Mouse (Mus musculus) intestine, embryonic 15.5 days (tissue): Measurements from ENCODE around the gene Pmepa1. TPM values are rescaled to one million over a fixed set of nuclear protein-coding genes. Genes with fewer than 3 reads are reported as not detected.

Experiments
- ATAC-seq: fragments of 200-750 bp; cut with Nextera tagmentation; 2 replicates; pipeline ENCODE4 v1.8.0; 2017; ENCODE audit warnings: moderate TSS enrichment, moderate library complexity
- H3K27ac ChIP-seq: fragments of 300-500 bp; sonication (generic); 2 replicates; pipeline ENCODE4 v1.5.1; 2015; ENCODE audit warnings: mild to moderate bottlenecking, inconsistent platforms
- H3K27me3 ChIP-seq: fragments of 300-500 bp; sonication (generic); replicated peaks from 2 replicates; pipeline ENCODE4 v1.6.1; 2015; ENCODE audit warnings: inconsistent platforms
- H3K36me3 ChIP-seq: fragments of 300-500 bp; sonication (generic); 2 replicates; pipeline ENCODE4 v1.6.1; 2015; ENCODE audit warnings: inconsistent platforms
- H3K4me1 ChIP-seq: fragments of 300-500 bp; sonication (generic); replicated peaks from 2 replicates; pipeline ENCODE4 v1.6.1; 2015; ENCODE audit warnings: inconsistent platforms
- H3K4me2 ChIP-seq: fragments of 300-500 bp; sonication (generic); replicated peaks from 2 replicates; pipeline ENCODE4 v1.6.1; 2015; ENCODE audit warnings: mild to moderate bottlenecking, inconsistent platforms
- H3K4me3 ChIP-seq: fragments of 300-500 bp; sonication (generic); replicated peaks from 2 replicates; pipeline ENCODE4 v1.5.1; 2015; ENCODE audit warnings: inconsistent platforms
- H3K9ac ChIP-seq: fragments of 300-500 bp; sonication (generic); 2 replicates; pipeline ENCODE4 v1.6.1; 2015; ENCODE audit warnings: inconsistent platforms
- H3K9me3 ChIP-seq: fragments of 300-500 bp; sonication (generic); 2 replicates; pipeline ENCODE4 v1.6.1; 2016; ENCODE audit warnings: inconsistent platforms
- WGBS: fragments of 180-500 bp; shearing (Covaris S2); methylation state at CpG from one replicate; pipeline ENCODE4 v1.1.7; 2015; 5-methylcytosine and 5-hydroxymethylcytosine counted together
- polyA plus RNA-seq: library from polyadenylated mRNA; unstranded; fragments of >200 nt; fragmentation: Nextera tagmentation; extraction: Ambion mirVana; gene quantifications from 2 replicates; pipeline ENCODE4 v1.2.1, GENCODE M21; 2015

Pmepa1 gene
- polyA plus RNA-seq, 1 experiment from 2014 or later, result 5.6 TPM

GRCm38 (mm10) chr2:173232065-173232765 is 44.1 kb downstream of the Pmepa1 start:
- Histone ChIP-seq H3K4me1 (peaks cover 64% of the 10 kb centered on the region), H3K4me3 (no peak overlapping the region), H3K27ac (no peak overlapping the region), H3K36me3 (peaks cover 34% of the 10 kb centered on the region), H3K9me3 (no peaks in the 10 kb centered on the region), H3K9ac (no peak overlapping the region), H3K4me2 (no peak overlapping the region), H3K27me3 (no peaks in the 10 kb centered on the region)
- peak; percentile 13; the same call in 1 of the 2 replicates for ATAC-seq
- 77% methylated on average over 22 of the region's 22 CpGs for WGBS

DNA sequence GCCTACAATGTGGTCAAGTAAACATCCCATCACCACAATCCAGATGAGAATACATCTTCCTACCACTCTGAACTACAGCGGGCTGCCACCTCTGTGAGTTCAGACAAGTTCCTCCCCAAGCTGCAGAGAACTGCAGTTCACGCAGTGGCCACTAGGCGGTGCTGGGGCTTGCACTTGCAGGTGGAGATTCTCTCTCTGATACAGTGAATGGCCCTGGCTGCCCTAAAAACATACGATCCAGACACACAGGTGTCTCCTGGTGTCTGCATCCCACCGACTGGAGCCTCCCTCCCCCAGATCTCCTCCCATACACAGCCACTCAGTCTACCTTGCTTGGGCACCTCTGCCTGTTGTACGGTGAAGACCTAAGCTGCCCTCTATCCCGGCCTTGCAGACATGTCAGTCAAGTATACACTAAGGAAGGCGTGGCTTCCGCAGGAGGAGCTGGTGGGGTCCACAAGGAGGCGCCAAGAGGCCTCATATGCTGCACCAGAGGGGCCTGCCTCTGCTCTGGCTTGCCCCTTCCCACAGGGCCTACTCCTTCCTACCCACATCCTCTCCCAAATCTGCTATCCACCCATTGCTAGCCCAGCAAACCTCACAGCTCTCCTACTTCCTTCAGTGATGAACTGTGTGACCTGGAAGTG is 46.6 kb downstream of the Pmepa1 start:
- Histone ChIP-seq H3K9me3 (no peaks in the 10 kb centered on the region), H3K4me2 (peak overlapping the region; percentile 33; the same call in 1 of the 2 replicates), H3K9ac (no peak overlapping the region), H3K4me3 (no peak overlapping the region), H3K36me3 (peaks cover 34% of the 10 kb centered on the region), H3K27me3 (no peaks in the 10 kb centered on the region), H3K27ac (0 out of 2 replicates have a peak overlapping the region, but pooled peaks have one; percentile 4), H3K4me1 (peaks cover 52% of the 10 kb centered on the region)
- ATAC-seq, result peak; percentile 79
- 8% methylated on average over 10 of the region's 10 CpGs for WGBS

DNA sequence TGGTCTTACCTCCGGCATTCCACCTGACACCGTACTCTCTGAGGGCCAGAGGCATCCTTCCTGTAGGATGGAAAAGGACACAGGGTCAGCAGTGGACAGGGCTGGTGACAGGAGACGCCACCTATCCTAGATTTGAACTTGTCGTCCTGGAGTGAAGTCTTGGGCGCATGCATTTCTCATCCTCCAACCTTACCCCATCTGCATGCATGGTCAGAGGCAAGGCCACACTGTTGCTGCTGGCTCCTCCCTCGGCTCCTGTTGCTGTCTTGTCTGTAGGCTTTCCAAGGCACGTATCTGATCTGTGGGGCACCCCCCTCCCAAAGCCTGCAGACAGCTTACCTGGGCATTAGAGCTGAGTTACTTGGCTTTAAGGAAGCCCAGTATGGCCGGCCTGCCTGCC is 47.8 kb downstream of the Pmepa1 start:
- H3K9me3 ChIP-seq, result no peaks in the 10 kb centered on the region
- ATAC-seq, result no peak
- no peak overlapping the region for H3K4me2 ChIP-seq
- H3K27me3 ChIP-seq, result no peaks in the 10 kb centered on the region
- H3K4me3 ChIP-seq, result no peak overlapping the region
- WGBS, result 85% methylated on average over 8 of the region's 8 CpGs
- peaks cover 33% of the 10 kb centered on the region for H3K36me3 ChIP-seq
- H3K4me1 ChIP-seq, result peaks cover 47% of the 10 kb centered on the region
- no peak overlapping the region for H3K27ac ChIP-seq
- H3K9ac ChIP-seq, result no peak overlapping the region

DNA sequence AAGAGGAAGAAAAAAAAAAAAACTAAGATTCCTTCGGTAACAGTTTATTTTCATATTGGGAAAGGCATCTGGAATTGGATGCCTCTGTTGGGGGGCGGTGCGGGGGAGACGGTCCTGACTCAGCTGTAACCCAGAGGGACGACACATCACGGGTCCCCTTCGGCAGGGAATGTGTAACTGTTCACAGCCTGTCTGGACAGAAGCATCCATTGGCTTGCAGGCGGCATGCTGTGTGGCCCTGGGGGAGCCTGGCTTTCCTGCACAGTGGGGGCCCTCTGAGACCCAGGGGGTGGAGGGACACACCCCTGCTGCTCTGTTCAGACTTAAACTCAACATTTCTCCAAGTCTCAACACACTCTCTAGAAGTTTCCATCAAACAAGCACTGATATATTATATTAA is 49.5 kb downstream of the Pmepa1 start:
- Histone ChIP-seq H3K9me3 (no peaks in the 10 kb centered on the region), H3K27me3 (no peaks in the 10 kb centered on the region), H3K9ac (no peak overlapping the region), H3K4me1 (peaks cover 30% of the 10 kb centered on the region), H3K4me3 (no peak overlapping the region), H3K4me2 (no peak overlapping the region), H3K27ac (no peak overlapping the region), H3K36me3 (peaks cover 17% of the 10 kb centered on the region)
- WGBS, result 74% methylated on average over 8 of the region's 8 CpGs
- no peak for ATAC-seq

GRCm38 (mm10) chr2:173225906-173226305 is 50.4 kb downstream of the Pmepa1 start:
- Histone ChIP-seq H3K4me3 (no peak overlapping the region), H3K4me2 (no peak overlapping the region), H3K27me3 (no peaks in the 10 kb centered on the region), H3K27ac (no peak overlapping the region), H3K4me1 (peaks cover 26% of the 10 kb centered on the region; the same call in 1 of the 2 replicates), H3K36me3 (peaks cover 8% of the 10 kb centered on the region; the same call in 1 of the 2 replicates), H3K9me3 (no peaks in the 10 kb centered on the region), H3K9ac (no peak overlapping the region)
- ATAC-seq, result no peak
- WGBS, result 76% methylated on average over 7 of the region's 7 CpGs

- Histone ChIP-seq H3K4me1 (peaks cover 21% of the 10 kb centered on the region; the same call in 1 of the 2 replicates), H3K9me3 (no peaks in the 10 kb centered on the region), H3K27ac (0 out of 2 replicates have a peak overlapping the region, but pooled peaks have one; percentile 9), H3K4me2 (no peak overlapping the region), H3K4me3 (no peak overlapping the region), H3K9ac (no peak overlapping the region), H3K36me3 (peaks cover 8% of the 10 kb centered on the region; the same call in 1 of the 2 replicates), H3K27me3 (no peaks in the 10 kb centered on the region)
- 63% methylated on average over 7 of the region's 7 CpGs for WGBS
- ATAC-seq, result no peak
These were observed 51.5 kb downstream of the Pmepa1 start for GRCm38 (mm10) chr2:173224832-173225231.

- Histone ChIP-seq H3K4me3 (no peak overlapping the region), H3K36me3 (peaks cover 8% of the 10 kb centered on the region; the same call in 1 of the 2 replicates), H3K4me2 (no peak overlapping the region), H3K9ac (no peak overlapping the region), H3K9me3 (no peaks in the 10 kb centered on the region), H3K27ac (0 out of 2 replicates have a peak overlapping the region, but pooled peaks have one; percentile 6), H3K27me3 (no peaks in the 10 kb centered on the region), H3K4me1 (peaks cover 21% of the 10 kb centered on the region; the same call in 1 of the 2 replicates)
- WGBS, result 45% methylated on average over 3 of the region's 3 CpGs
- no peak for ATAC-seq
These were observed 52.2 kb downstream of the Pmepa1 start for GRCm38 (mm10) chr2:173224097-173224496.

- Histone ChIP-seq H3K4me2 (no peak overlapping the region), H3K36me3 (peaks cover 5% of the 10 kb centered on the region; the same call in 1 of the 2 replicates), H3K4me3 (no peak overlapping the region), H3K27ac (no peak overlapping the region), H3K4me1 (peaks cover 21% of the 10 kb centered on the region; the same call in 1 of the 2 replicates), H3K27me3 (no peaks in the 10 kb centered on the region), H3K9me3 (no peaks in the 10 kb centered on the region), H3K9ac (no peak overlapping the region)
- WGBS, result 75% methylated on average over 3 of the region's 3 CpGs
- ATAC-seq, result no peak
These were observed 52.8 kb downstream of the Pmepa1 start for GRCm38 (mm10) chr2:173223496-173223895.

DNA sequence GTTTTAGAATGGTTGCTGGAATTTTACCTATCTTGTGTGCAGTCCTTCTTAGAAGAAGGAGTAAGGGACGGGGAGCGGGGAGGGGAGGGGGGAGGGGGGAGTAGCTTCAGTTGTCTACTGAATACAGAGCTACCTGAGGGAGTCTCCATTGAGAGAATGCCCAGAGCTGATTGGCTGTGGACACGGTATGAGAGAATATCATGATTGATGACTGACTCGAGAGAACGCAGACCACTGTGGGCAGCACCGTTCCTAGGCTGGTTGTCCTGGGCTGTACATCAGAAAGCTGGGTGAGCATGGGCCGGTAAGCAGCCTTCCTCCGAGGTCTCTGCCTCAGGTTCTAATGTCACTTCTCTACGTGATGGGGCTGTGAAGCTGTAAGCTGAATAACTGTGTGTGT is 55.6 kb downstream of the Pmepa1 start:
- Histone ChIP-seq H3K4me2 (no peak overlapping the region), H3K4me1 (peaks cover 12% of the 10 kb centered on the region; the same call in 1 of the 2 replicates), H3K27me3 (no peaks in the 10 kb centered on the region), H3K27ac (no peak overlapping the region), H3K9ac (no peak overlapping the region), H3K36me3 (no peaks in the 10 kb centered on the region), H3K9me3 (no peaks in the 10 kb centered on the region), H3K4me3 (no peak overlapping the region)
- 91% methylated on average over 9 of the region's 9 CpGs for WGBS
- no peak for ATAC-seq

DNA sequence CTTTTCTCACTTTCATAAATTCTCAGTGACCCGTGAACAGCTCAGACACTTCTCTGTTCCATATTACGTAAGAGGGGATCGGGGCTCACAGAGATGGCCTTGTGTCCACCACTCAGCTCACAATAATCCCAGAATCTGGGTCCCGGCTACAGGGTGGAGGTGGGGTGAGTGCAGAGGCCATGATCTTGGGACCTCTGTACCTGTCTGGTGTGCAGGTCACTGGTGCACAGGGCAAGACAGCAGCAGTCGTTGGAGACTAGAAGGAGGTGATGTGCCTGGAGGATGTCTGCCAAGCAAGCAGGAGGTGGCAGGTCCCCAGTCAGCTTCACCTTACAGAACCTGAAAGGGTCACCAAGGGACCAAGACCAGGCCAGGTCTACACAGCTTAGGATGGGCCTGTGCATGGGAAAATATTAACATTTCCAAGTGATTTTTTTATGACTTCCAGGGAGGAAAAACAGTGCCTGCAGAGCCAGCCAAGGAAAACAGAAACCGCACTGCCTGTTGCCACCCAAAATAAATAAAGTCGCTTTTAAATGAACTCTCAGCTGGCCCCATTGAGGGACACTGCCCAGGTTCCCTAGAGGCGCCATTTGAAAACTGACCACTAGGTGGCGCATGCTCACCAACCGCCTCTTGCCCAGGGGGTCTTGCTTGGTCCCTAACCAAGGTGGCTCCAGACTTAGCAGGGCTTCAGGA is 56.9 kb downstream of the Pmepa1 start:
- 0 out of 2 replicates have a peak, but pooled peaks have one; percentile 18 for ATAC-seq
- Histone ChIP-seq H3K9ac (no peak overlapping the region), H3K4me3 (no peak overlapping the region), H3K27me3 (no peaks in the 10 kb centered on the region), H3K27ac (no peak overlapping the region), H3K4me1 (0 out of 2 replicates have a peak, but pooled peaks cover under 1% of the 10 kb centered on the region), H3K9me3 (no peaks in the 10 kb centered on the region), H3K36me3 (no peaks in the 10 kb centered on the region), H3K4me2 (no peak overlapping the region)
- WGBS, result 43% methylated on average over 10 of the region's 10 CpGs

DNA sequence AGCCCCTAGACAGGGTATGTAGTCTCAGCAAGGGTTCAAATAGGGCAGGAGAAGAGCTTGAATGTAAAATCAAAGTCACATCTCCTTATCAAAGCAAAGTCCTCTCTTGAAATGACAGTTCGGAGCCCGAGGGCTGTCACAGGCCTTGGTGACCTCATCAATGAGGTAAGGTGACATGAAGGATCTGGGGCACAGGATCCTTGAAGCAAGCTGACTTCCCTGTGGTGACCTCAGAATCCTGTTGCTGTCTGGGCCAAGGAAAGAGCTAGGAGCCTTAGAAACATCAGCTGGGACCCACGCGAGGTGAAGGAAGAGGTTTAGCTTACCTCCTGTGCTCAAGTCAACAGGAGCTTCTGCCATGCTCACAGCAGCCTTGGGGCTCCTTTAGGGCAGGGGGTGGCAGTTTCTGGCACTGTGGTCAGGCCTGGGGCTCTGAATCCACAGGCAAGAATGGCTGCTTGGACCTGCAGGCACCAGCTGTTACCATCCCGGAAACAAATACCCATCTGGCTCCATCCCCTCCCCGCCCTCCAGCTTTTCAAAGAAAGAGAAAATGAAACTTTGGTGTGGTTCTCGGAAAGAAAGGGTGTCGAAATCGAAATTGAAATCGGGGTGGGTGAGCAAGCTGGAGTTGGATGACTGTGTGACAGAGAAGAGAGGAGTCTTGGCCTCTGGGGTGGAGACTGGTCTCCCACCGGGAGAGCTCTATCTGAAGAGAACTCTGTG is 57.8 kb downstream of the Pmepa1 start, which contains the start of gene Zbp1:
Zbp1 (minus strand) TSS at position 508 of the 726 bp plus-strand sequence.
- no peak within 1 kb of the TSS for H3K9ac ChIP-seq
- H3K4me3 ChIP-seq, result no peak within 1 kb of the TSS
- ATAC-seq, result 0 out of 2 replicates have a peak, but pooled peaks have one; percentile 23
- no peaks in the 10 kb centered on the region for H3K36me3 ChIP-seq
- H3K9me3 ChIP-seq, result no peaks in the 10 kb centered on the region
- WGBS, result 68% methylated on average over 11 of the region's 11 CpGs
- H3K27ac ChIP-seq, result no peak within 1 kb of the TSS
- no peaks in the 10 kb centered on the region for H3K4me1 ChIP-seq
- no peak within 1 kb of the TSS for H3K4me2 ChIP-seq
- no peaks in the 10 kb centered on the region for H3K27me3 ChIP-seq
